In genomic region chr7:80573076-80573475, GRCm38 (mm10) we compare ENCODE assay signal across 23 mouse cellular contexts. TPM values are rescaled to one million over a fixed set of nuclear protein-coding genes. Genes with fewer than 3 reads are reported as not detected.
DNase-seq lines count a peak whose midpoint lies in the region; ATAC-seq and TF ChIP-seq lines count a peak whose summit lies in the region.
"Had no signal": no experiment of that assay in that cellular context is flagged by ENCODE, and none has a peak within 500 bp of the region (broad histone marks: within the 10 kb centered on the region; RNA-seq: fewer than 3 reads in every experiment).

No protein-coding gene starts in this region.

- H3K4me2 ChIP-seq in forebrain, postnatal 0 days (ENCODE audit: low read depth), result no peak overlapping the region
- no peak overlapping the region for H3K4me2 ChIP-seq in forebrain, embryonic 15.5 days (replicated peaks)
- H3K4me2 ChIP-seq: embryonic facial prominence, embryonic 12.5 days; embryonic facial prominence, embryonic 15.5 days; heart, embryonic 12.5 days; heart, embryonic 15.5 days; hindbrain, embryonic 13.5 days; intestine, embryonic 15.5 days had no signal

- H3K4me1 ChIP-seq in cerebellum, adult 2 months (ENCODE audit: control insufficient read depth, insufficient read depth, low read length), result peaks cover 6% of the 10 kb centered on the region
- no peaks in the 10 kb centered on the region for H3K4me1 ChIP-seq in forebrain, postnatal 0 days (ENCODE audit: insufficient read depth)
- peaks cover 7% of the 10 kb centered on the region for H3K4me1 ChIP-seq in forebrain, embryonic 15.5 days
- H3K4me1 ChIP-seq in lung, adult 2 months (ENCODE audit: control insufficient read depth, insufficient read depth, low read length), result peaks cover 4% of the 10 kb centered on the region; the same call in 1 of the 2 replicates
- H3K4me1 ChIP-seq: heart, embryonic 12.5 days; hindbrain, embryonic 10.5 days; intestine, embryonic 15.5 days had no signal

- H3K9me3 ChIP-seq in forebrain, postnatal 0 days (ENCODE audit: low read length), result no peaks in the 10 kb centered on the region
- H3K9me3 ChIP-seq in forebrain, embryonic 15.5 days, result no peaks in the 10 kb centered on the region
- H3K9me3 ChIP-seq: embryonic facial prominence, embryonic 12.5 days; embryonic facial prominence, embryonic 15.5 days; heart, embryonic 12.5 days; heart, embryonic 15.5 days; hindbrain, embryonic 10.5 days; hindbrain, embryonic 13.5 days; intestine, embryonic 15.5 days had no signal

- WGBS in cerebellum, adult 2 months, result 10% methylated on average over 3 of the region's 3 CpGs
- 50% methylated on average over 3 of the region's 3 CpGs for WGBS in forebrain, postnatal 0 days
- 42% methylated on average over 3 of the region's 3 CpGs for WGBS in forebrain, embryonic 15.5 days
- 66% methylated on average over 3 of the region's 3 CpGs for WGBS in lung, adult 2 months

- TF ChIP-seq CTCF in cerebellum, adult 2 months (IDR thresholded peaks at IDR 0.05; ENCODE audit: borderline replicate concordance, insufficient read depth, low read depth, low read length), result no peak
- no peak for TF ChIP-seq CTCF in forebrain, postnatal 0 days (IDR thresholded peaks at IDR 0.05; ENCODE audit: low read depth)
- no peak for TF ChIP-seq CTCF in lung, adult 2 months (IDR thresholded peaks at IDR 0.05; ENCODE audit: insufficient read depth, low read length)

- no peak overlapping the region for H3K4me3 ChIP-seq in cerebellum, adult 2 months (replicated peaks; ENCODE audit: insufficient read depth, low read depth, low read length)
- H3K4me3 ChIP-seq in forebrain, postnatal 0 days (ENCODE audit: low read depth, low read length), result no peak overlapping the region
- H3K4me3 ChIP-seq in forebrain, embryonic 15.5 days, result no peak overlapping the region
- H3K4me3 ChIP-seq in lung, adult 2 months (replicated peaks; ENCODE audit: extremely low read depth, low read depth, low read length), result no peak overlapping the region
- H3K4me3 ChIP-seq: embryonic facial prominence, embryonic 12.5 days; embryonic facial prominence, embryonic 15.5 days; heart, embryonic 12.5 days; heart, embryonic 15.5 days; hindbrain, embryonic 10.5 days; hindbrain, embryonic 13.5 days; intestine, embryonic 15.5 days had no signal

- H3K27me3 ChIP-seq in cerebellum, adult 2 months (ENCODE audit: control insufficient read depth, insufficient read depth, low read length), result no peaks in the 10 kb centered on the region
- no peaks in the 10 kb centered on the region for H3K27me3 ChIP-seq in forebrain, postnatal 0 days (ENCODE audit: insufficient read depth, low read length)
- no peaks in the 10 kb centered on the region for H3K27me3 ChIP-seq in forebrain, embryonic 15.5 days
- H3K27me3 ChIP-seq: embryonic facial prominence, embryonic 12.5 days; embryonic facial prominence, embryonic 15.5 days; heart, embryonic 12.5 days; hindbrain, embryonic 13.5 days; intestine, embryonic 15.5 days had no signal

- peak in 1 of 2 experiments; percentile 59 for DNase-seq in cerebellum, adult 2 months
- DNase-seq in cerebellum, adult 11-12 months, result no peak
- DNase-seq in forebrain, postnatal 0 days, result no peak
- peak; percentile 30 for DNase-seq in cerebellum, adult 9-11 months
- no peak for DNase-seq in lung, adult 2 months
- DNase-seq: adrenal gland, adult 2 months; adrenal gland, postnatal 14 days; gastrocnemius, postnatal 25 days; heart, adult 18-20 months; heart, postnatal 10 days; heart, postnatal 36 days; kidney, adult 11 months; kidney, adult 8-10 months had no signal

- H3K9ac ChIP-seq in forebrain, postnatal 0 days, result no peak overlapping the region
- no peak overlapping the region for H3K9ac ChIP-seq in forebrain, embryonic 15.5 days (replicated peaks)
- H3K9ac ChIP-seq: embryonic facial prominence, embryonic 12.5 days; embryonic facial prominence, embryonic 15.5 days; heart, embryonic 12.5 days; heart, embryonic 15.5 days; hindbrain, embryonic 13.5 days; intestine, embryonic 15.5 days had no signal

- H3K36me3 ChIP-seq in forebrain, postnatal 0 days (ENCODE audit: insufficient read depth), result no peaks in the 10 kb centered on the region
- no peaks in the 10 kb centered on the region for H3K36me3 ChIP-seq in forebrain, embryonic 15.5 days
- H3K36me3 ChIP-seq: embryonic facial prominence, embryonic 12.5 days; embryonic facial prominence, embryonic 15.5 days; heart, embryonic 12.5 days; heart, embryonic 15.5 days; hindbrain, embryonic 10.5 days; hindbrain, embryonic 13.5 days; intestine, embryonic 15.5 days had no signal

- H3K27ac ChIP-seq in cerebellum, adult 2 months (ENCODE audit: insufficient read depth, low read length), result 0 out of 2 replicates have a peak overlapping the region, but pooled peaks have one; percentile 17
- no peak overlapping the region for H3K27ac ChIP-seq in forebrain, postnatal 0 days (ENCODE audit: low read depth, low read length)
- no peak overlapping the region for H3K27ac ChIP-seq in forebrain, embryonic 15.5 days (replicated peaks)
- H3K27ac ChIP-seq: embryonic facial prominence, embryonic 12.5 days; embryonic facial prominence, embryonic 15.5 days; heart, embryonic 15.5 days; hindbrain, embryonic 10.5 days; hindbrain, embryonic 13.5 days; intestine, embryonic 15.5 days had no signal

- TF ChIP-seq POLR2A in cerebellum, adult 2 months (IDR thresholded peaks at IDR 0.05; ENCODE audit: borderline replicate concordance, insufficient read depth, low read length), result no peak
- TF ChIP-seq POLR2A in lung, adult 2 months (IDR thresholded peaks at IDR 0.05; ENCODE audit: borderline replicate concordance, extremely low read depth, low read depth, low read length), result no peak

- ATAC-seq in forebrain, postnatal 0 days, result peak; percentile 32; the same call in 1 of the 2 replicates
- no peak for ATAC-seq in forebrain, embryonic 15.5 days (replicated peaks)
- ATAC-seq: CD4-positive, CD25-positive, alpha-beta regulatory T cell, adult 4 months; hindbrain, embryonic 16.5 days; intestine, embryonic 15.5 days had no signal

RNA-seq across cellular contexts. Expression of gene Blm, which starts 38.2 kb away (rescaled TPM):
- 5.4 and 6.4 TPM in 2 replicates for polyA plus RNA-seq in cerebellum, adult 2 months (2012; rRNA removed)
- 7.1 and 10.4 TPM in 2 replicates for total RNA-seq in forebrain, postnatal 0 days (2014; rRNA removed)
- polyA plus RNA-seq in forebrain, postnatal 0 days (2015; fragmentation: Nextera tagmentation; extraction: Ambion mirVana), result 3.1 and 5.5 TPM in 2 replicates
- 14.5 and 17.3 TPM in 2 replicates for polyA plus RNA-seq in forebrain, embryonic 15.5 days (2015; fragmentation: Nextera tagmentation; extraction: Ambion mirVana)
- 0.42 and 0.75 TPM in 2 replicates for polyA plus RNA-seq in lung, adult 2 months (2012; rRNA removed)
